Mouse (Mus musculus) heart, adult 11 months (tissue): ENCODE measurements around the gene Olfr1289.
A peak's percentile ranks its signal among the peaks of the same experiment; 100 is the strongest.

Experiments
- DNase-seq: peaks from one replicate; pipeline ENCODE4 v3.0.0; 2022

The Olfr1289 gene

GRCm38 (mm10) chr2:111480519-111480918, at the start of gene Olfr1289:
TSS of gene Olfr1289 (plus strand) at chr2:111480819.
- DNase-seq: no peak

- DNase-seq: no peak
These were observed 31.8 kb upstream of the Olfr1289 start, which contains the start of gene Olfr1287 for GRCm38 (mm10) chr2:111448842-111449241. TSS of gene Olfr1287 (plus strand) at chr2:111449142.

- DNase-seq: no peak
These were observed 6.8 kb upstream of the Olfr1289 start, which contains the start of gene Olfr1288 for GRCm38 (mm10) chr2:111473801-111474200. TSS of gene Olfr1288 (plus strand) at chr2:111474101.

- no peak for DNase-seq
These were observed 13.1 kb downstream of the Olfr1289 start, which contains the start of gene Olfr1290 for GRCm38 (mm10) chr2:111493729-111494128. TSS of gene Olfr1290 (minus strand) at chr2:111493829.

- no peak for DNase-seq
These were observed 16.3 kb downstream of the Olfr1289 start, which contains the start of gene Olfr1291-ps1 for GRCm38 (mm10) chr2:111496880-111497279. TSS of gene Olfr1291-ps1 (plus strand) at chr2:111497180.

- DNase-seq: peak; percentile 74
These were observed 36.8 kb downstream of the Olfr1289 start for GRCm38 (mm10) chr2:111517451-111517850.

GRCm38 (mm10) chr2:111524903-111525302, 44.3 kb downstream of the Olfr1289 start, which contains the start of gene Olfr1293-ps:
TSS of gene Olfr1293-ps (plus strand) at chr2:111525203.
- no peak for DNase-seq
